Mouse (Mus musculus) megakaryocyte progenitor cell, adult 5-6 weeks (primary cell): Measurements from ENCODE around the gene Rreb1. TPM values are rescaled to one million over a fixed set of nuclear protein-coding genes. Genes with fewer than 3 reads are reported as not detected.

Experiments used
- ATAC-seq: replicated peaks from 2 replicates; pipeline ENCODE4 v1.8.0; 2016; ENCODE audit warnings: mild to moderate bottlenecking, moderate TSS enrichment, inconsistent platforms; ENCODE audit not compliant: poor library complexity
- total RNA-seq, 2 experiments: library from RNA; stranded (forward) in 1 of 2; stranded (reverse) in 1 of 2; fragments of 157-497, 149-512 nt in 1 of 2; fragments of 200-1000 nt in 1 of 2; gene quantifications; 2 replicates each; pipeline versions ENCODE4 v1.2.3 to v1.2.4; 2015 to 2017

Gene Rreb1
- total RNA-seq, 2 experiments from 2014 or later, result 14.7 to 62.9 TPM

GRCm38 (mm10) chr13:37848438-37848837 is 70.2 kb downstream of the Rreb1 start:
- ATAC-seq, result no peak

- ATAC-seq, result no peak
Measured at GRCm38 (mm10) chr13:37851617-37852016, 73.4 kb downstream of the Rreb1 start.

- no peak for ATAC-seq
Measured at GRCm38 (mm10) chr13:37852850-37853249, 74.7 kb downstream of the Rreb1 start.

DNA sequence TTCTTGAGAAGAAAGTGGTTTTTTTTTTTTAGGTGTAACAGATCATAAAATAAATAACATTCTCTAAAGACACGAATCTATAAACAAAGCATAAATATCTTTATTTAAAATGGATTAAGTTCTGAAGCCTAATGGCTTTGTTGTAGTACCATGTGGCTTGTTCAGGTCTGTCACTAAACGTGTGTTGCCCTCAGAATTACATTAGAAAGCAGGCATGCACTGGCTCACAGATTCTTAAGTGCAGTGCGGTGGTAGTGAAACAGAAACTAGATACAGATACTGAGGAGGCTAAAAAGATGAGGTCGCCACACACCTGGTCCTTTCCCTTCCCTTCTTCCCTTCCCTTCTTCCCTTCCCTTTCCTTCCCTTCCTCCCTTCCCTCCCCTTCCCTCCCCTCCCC is 75.2 kb downstream of the Rreb1 start:
- ATAC-seq, result no peak

DNA sequence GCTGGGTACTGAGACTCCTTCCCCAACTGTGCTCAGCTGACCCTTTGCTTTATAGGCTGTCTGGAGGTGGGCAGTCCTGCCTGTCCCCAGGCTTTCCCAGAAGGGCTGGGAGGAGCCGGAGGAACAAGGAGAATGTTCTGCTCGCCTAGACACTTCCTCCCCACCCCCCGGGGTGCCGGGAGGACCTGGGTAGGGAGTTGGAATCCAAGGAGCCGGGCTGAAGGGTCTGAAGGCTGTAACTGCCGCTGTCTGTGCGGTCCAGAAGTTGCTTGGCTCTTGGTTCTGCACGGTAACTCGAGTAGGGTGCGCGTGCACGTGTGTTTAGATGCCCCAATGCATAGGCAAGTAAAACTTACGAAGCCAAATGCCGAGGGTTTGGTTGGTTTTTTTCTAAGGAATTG is 75.8 kb downstream of the Rreb1 start:
- peak; percentile 11 for ATAC-seq

DNA sequence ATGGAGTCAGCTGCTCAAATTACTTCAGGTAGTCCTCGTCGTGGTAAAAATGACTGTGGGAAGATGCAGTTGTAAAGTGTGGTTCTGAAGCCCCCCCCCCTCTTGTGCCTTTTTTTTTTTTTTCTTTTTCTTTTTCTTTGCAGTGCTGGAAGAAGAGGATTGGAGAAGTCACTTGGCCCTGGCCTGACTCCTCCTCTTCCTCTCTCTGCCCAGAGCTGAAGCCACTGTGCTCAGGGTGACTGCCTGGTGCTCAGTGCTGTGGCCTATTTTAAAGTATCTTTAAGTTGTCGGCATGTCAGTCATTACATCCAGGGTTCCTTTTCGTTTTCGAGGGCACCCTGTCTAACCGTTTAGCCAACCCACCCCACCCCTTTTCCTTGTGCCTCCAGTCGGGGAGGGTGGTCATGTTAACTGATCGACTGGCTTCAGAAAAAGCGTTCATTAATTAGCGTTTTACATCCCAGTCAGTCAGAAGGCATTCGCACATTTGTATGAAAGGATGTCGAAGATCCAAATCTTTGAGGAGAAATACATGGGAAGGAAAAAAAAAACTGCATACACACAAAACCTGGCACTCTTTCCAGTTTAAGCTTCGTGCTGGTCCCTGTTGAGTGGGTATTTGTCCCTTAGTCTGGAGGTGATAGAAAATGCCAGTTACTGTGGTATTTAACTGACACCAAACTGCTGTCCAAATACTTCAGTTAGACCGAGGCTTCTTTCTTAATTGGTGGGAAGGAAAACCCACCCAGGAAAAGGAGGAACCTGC is 76.4 kb downstream of the Rreb1 start:
- peak; percentile 52 for ATAC-seq

DNA sequence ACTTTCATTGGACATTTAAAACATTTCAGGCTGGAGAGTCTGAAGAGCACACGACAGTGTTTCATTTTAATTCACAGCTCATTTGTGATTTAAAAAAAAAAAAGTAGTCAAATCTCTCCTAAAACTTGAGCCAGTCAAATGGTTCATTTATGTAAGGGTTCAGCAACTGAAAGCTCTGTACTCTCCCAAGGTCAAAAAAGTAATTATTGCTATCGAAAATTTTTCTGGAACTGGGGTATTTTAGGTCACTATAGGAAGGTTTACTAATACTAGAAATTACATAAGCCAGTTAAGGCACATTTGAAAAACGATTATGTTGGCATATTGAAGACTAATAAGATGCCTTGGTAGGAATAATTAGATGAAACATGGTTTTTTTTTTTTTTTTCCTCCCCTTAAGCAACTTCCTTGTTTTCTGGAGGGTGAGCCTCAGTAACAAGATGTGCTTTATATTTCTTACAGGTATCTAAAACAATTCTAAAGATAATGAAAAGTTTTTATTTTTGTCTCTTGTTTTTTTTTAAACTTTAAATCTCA is 77.1 kb downstream of the Rreb1 start:
- ATAC-seq, result no peak

DNA sequence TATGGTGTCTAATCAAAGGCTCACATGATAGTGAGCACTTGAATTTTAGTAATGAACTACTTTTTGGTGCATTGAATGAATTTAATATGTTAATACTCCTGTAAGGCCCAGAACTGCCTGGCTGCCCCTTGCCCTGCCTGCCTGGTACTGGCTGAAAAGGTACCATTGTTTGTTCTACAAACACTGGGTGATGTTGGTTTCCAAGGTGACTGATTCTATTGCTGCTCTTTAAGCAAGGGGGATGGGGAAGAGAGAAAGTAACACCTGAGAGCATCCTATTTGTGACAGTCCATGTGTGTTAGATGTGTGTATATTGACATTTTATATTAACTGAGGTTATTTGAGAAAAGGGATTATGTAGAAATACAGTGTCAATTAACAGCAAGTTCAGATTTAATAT is 77.6 kb downstream of the Rreb1 start:
- no peak for ATAC-seq

DNA sequence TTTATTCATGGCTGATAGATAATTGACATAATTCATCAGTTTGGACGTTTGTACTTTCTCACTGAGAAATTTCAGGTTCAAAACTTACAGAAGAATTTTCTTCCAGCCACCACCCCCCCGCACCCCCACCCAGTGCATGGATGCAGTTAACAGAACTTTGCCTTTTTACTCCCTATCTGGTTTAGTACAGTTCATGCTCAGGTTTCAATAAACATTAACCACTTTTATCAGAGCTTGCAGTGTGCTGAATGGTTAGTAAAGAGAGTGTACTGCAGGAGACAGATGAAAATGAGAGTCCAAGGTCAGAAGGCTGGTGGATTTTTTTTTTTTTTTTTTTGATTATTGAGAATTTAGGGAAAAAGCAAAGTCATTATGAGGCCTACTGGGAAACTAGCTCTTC is 78.3 kb downstream of the Rreb1 start:
- no peak for ATAC-seq

- ATAC-seq, result peak; percentile 61
Measured at GRCm38 (mm10) chr13:37857284-37858065, 79.3 kb downstream of the Rreb1 start.

DNA sequence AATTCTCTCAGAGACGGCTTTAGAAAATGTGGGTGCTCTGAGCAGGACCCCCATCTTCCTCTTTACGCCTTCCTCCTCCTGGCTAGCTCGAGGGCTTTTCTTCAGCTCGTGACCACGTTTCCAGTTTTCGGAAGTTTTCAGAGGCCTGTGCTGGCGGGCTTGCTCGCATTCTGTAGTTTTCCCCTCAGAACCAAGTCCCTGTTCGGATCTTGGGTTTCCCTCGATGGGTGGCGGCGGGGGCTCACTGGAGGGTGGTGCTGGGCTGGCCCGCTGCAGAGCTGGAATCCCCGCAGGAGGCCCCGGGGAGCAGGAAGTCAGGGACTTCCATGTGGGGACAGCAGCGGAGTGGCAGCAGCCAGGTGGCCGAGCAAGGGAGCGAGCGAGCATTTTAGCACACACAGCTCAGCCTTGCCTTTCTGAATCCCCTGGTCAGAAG is 79.9 kb downstream of the Rreb1 start:
- ATAC-seq, result 0 out of 2 replicates have a peak, but pooled peaks have one; percentile 3

GRCm38 (mm10) chr13:37858508-37858907 is 80.3 kb downstream of the Rreb1 start:
- ATAC-seq, result no peak

- ATAC-seq, result peak; percentile 27
Measured at GRCm38 (mm10) chr13:37859782-37860181, 81.6 kb downstream of the Rreb1 start.

DNA sequence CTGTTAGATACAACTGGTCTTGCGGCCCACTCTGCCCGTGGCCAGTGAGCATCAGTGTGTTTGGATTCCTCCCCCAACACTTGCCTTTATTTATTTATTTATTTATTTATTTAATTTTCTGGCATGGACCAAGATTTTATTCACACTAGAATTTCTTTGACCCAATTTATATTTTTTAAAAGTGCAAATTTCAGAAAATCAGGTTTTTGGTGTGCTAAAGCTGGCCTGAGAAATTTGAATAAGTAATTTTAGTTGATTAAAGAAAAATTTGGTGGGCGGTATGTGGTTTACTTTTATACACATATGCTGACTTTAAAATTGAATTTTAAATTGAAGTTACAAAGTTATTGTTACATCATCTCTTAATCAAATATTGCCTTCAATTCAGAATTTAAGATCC is 82.0 kb downstream of the Rreb1 start:
- ATAC-seq, result no peak

DNA sequence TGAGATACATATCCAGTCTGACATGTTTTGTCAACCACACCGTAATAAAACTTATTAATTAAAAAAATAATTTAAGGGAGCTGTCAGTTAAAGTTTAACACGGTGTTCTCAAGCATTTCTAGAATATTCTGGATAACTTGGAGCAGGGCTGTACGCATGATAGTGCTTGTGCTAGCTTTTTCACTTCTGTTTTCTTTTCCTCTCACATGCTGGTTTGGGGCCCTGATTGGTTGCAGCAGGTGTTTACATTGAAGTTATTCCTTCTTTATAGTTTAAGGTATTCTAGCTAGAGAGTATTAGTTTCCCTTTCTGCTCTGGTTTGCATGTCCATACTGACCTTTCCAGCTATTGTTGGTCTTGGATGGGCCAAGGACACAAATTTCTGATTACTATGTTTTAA is 82.6 kb downstream of the Rreb1 start:
- ATAC-seq, result no peak

- ATAC-seq, result no peak
Measured at GRCm38 (mm10) chr13:37862492-37862891, 84.3 kb downstream of the Rreb1 start.

DNA sequence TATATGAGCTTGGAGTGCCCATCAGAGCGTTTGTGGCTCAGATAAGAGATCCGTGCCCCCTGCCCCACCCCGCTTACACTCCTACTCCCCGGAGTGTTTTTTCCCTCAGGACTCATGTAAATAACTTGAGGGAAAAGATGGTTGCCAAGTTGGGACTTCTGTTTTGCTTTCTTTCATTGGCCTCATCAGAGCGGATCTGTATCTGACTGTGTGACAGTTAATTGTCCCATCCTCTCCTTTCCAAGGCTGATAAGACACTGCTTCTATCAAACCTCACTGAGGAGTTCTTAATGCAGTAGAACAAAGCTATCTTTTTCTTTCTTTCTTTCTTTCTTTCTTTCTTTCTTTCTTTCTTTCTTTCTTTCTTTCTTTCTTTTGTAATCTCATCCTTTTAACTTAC is 85.4 kb downstream of the Rreb1 start:
- no peak for ATAC-seq

DNA sequence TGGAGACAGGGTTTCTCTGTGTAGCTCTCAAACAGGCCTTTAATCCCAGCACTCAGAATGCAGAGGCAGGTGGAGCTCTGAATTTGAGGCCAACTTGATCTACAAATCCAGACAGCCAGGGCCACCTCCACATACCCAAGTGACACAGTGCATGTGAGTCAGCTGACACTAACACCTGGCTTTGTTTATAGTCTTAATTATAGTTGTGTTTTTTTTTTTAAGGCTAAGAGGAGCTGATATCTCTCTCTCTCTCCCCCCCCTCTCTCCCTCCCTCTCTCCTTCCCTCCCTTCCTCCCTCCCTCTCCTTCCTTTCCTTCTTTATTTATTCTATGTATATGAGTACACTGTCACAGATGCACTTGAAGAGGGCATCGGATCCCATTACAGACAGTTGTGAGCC is 86.5 kb downstream of the Rreb1 start:
- ATAC-seq, result no peak

DNA sequence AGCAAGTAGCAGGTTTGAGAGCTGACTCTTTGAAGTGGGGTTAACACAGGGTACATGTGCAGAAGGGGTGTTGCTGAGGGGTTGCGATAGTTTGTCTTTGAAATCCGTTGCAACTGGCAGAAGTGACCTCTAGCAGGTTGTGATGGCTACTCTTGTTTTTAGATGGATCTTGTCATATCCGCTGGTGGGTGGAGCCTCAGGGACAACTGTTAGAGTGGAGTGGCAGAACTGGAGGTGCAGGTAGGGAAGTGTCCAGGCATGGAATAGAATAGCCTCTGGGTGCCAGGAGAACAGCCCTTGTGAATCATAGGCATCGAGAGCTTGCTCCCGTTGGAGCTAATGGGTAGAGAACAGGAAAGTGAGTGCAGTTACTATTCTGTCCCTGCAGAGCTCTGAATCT is 88.1 kb downstream of the Rreb1 start:
- ATAC-seq, result 0 out of 2 replicates have a peak, but pooled peaks have one; percentile 7

GRCm38 (mm10) chr13:37866846-37867245 is 88.6 kb downstream of the Rreb1 start:
- ATAC-seq, result no peak

GRCm38 (mm10) chr13:37870118-37870908 is 92.1 kb downstream of the Rreb1 start:
- peak; percentile 64 for ATAC-seq
